Mouse (Mus musculus): ENCODE results near the gene Haspin.

- TF ChIP-seq CTCF (IDR thresholded peaks at IDR 0.05; ENCODE audit: borderline replicate concordance, control insufficient read depth, extremely low read depth, insufficient read depth, low read length, poor library complexity) (no peak), POLR2A (IDR thresholded peaks at IDR 0.05; ENCODE audit: control insufficient read depth, extremely low read depth, insufficient read depth, low read length, poor library complexity) (no peak)
Measured at GRCm38 (mm10) chr11:73172186-73172585, 34.1 kb upstream of the Haspin start.

Measured in thymus, adult 2 months (tissue).